Mouse (Mus musculus) layer of hippocampus, postnatal 36 days (tissue): ENCODE measurements around the gene Anp32a. TPM values are rescaled to one million over a fixed set of nuclear protein-coding genes. Genes with fewer than 3 reads are reported as not detected.
A peak's percentile ranks its signal among the peaks of the same experiment; 100 is the strongest.

Experiments
- DNase-seq, 2 experiments: peaks; one replicate each; pipeline ENCODE4 v3.0.0; 2022
- total RNA-seq, 2 experiments: library from RNA; stranded (reverse); gene quantifications; 2 replicates each; pipeline ENCODE4 v1.2.3; 2021

Gene Anp32a
- total RNA-seq, 2 experiments from 2014 or later = 334 to 351 TPM

DNA sequence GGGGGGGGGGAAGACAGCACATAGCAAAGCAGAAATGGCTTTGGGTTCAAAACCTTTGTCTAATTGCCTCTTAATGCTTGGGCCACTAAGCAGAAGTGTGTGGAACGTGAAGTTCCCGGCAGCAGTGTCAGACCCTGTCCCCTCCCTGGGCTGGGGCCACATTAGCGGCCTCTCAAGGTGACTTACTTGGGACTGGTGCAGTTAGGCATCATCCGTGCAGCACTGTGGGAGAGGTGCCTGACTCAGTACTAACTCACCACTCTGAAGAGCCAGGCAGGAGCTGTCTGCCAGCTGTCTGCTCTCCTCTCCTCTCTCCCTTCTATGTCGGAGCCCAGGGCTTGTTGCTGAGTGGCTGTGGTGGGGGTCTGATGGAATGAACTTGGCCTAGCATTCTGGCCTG lies 6.1 kb downstream of the Anp32a start:
- no peak for DNase-seq

DNA sequence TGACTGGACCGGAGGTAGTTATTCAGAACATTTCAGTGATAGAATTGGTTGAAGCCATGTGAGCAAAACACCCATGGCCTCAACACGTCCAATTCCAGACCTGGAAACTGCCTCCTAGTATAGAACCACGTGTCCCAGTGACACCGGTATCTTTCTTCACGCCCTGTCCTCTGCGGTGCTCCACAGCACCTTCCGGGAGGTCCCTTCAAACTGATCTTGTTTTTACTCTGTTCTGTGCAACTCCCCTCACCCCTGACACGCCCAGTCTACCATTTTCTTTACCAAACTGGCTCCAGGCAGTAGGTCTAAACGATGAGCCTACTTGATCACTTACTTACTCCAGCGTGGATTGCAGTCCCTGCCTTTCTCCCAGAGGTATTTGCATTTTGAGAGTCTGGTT lies 7.0 kb downstream of the Anp32a start:
- no peak for DNase-seq

DNA sequence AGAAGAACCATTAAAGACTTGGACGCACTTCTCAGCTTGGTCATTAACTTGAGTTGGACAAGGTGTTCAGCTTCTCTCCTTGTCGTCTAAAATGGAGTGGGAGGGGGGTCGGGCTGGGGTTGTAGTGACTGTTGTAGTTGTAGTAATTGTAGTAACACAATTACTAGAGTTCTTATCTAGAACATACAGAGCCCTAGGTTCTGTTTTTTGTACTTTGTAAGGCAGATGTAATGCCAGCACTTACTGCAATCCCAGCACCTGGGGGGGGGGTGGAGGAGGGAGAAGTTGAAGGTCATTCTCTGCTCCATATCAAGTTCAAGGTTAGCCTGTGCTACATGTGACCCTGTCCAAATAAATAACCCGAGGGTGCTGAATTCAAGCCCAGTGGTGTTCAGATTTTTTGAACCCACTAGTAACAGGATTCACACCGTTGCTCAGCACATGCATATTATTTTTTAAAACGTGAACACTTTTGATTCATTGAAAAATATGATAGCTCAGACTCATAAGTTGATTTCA lies 7.4 kb downstream of the Anp32a start:
- DNase-seq = no peak

DNA sequence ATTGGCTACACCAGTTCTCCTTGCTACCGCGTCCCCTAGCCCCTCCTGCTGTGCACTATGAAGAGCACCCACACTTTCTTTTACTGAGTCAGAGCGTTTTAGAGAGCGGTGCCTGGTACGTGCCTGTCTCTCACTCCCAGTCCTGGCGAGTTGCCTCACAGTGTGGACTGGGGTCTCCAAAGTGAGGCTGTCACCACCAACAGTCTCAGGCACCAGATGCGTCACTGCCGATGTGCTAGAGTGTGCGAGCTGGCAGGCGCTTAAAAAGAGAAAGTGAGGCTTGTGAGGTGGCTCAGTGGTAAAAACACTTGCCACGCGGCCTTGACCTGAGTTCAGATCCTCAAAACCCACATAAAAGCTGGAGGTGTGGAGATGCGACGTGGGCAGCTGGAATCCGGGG lies 8.2 kb downstream of the Anp32a start:
- DNase-seq = no peak

DNA sequence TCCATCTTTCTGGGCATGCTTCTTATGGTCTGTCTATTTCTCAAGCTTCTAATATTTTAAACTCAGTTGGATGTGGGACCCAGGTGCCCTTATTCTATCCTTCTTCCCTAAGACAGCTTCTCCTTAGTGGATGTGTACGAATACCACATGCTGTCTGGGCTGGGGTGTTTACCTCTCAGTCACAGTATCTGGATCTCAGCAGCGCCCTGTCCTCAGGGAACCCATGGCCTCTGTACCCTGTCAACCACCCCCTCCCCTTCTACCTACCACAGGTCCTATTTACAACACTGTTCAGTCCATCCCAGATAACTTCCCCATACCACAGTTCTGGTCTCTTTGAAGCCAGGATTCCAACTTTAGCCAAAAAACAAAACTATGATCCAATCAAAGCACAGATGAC lies 9.6 kb downstream of the Anp32a start:
- no peak for DNase-seq

DNA sequence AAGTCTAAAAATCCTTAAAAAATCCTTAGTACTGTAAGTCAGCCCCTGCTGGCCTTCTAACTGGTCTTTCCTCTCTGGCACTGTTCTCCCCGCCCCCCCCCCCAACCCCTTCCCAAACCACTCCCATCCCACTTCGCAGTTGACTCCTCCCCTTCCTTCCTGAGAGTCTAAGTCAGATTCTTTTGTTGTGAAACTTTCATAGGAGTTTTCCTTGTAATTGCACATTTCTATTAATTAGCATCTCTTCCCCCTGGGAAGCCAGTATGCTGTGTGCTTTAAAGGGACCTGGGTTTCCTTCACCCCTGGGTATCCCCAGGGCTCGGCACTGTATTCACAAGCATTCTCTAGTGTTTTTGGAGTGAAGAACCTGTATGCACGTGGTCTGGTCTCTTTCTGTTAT lies 10.1 kb downstream of the Anp32a start:
- no peak for DNase-seq

DNA sequence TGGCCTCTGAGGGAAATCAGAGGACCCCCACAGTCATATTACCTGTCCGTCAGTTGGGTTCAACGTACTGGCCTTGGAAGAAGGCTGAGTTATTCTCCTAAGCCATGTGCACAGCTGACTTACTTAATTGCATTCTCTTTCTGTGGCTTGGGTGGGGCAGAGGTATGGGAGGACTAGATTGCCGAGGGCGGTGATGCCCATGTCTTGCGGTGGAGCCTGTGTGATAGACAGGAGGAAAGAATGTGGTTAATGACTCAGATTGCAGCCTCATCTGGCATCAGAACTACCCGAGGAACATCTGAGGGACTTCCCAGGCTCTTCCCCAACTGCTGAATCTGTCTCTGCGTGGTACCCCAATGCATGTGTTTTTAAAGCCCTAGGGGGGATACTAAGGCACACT lies 12.7 kb downstream of the Anp32a start:
- DNase-seq = no peak

DNA sequence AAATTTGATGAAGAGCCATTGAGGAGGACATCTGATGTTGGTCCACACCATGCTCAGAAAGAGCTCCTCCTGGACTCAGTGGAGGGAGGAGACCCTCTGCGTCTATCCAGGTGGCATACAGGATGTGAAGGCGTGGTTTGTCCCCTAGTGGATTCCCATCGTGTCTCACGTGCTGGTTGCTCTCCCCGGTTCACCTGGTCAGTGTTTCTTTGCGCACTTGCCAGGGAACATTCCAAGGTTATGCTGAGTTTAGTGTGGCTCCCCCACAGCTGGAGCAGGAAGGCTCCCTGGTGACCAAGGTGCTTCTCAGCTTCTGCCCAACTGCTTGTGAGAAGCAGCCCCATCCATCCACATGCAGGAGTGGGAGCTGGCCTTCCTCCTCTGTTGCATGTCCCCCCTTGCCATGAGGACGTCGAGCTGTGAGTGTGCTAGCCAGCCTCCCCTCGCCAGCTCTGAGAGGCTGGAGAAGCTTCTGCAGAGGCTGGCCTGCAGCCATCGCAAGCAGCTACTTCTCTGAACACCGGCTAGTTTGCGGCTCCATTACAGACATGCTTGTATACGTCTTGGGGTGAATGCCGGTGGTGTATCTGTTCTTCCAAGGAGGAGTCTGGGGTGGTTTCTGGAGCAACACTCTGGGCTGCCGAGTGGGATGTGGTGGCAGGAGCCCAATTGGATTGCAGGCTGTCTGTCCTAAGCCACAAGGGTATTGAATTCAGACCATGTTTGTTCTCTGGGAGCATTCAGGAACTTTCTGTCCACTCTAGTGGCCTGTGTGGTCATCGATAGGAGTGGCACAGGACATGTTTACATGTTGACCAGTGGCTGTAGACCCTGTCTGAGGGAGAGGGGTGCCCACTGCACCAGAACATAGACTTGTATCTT lies 14.0 kb downstream of the Anp32a start:
- no peak for DNase-seq

DNA sequence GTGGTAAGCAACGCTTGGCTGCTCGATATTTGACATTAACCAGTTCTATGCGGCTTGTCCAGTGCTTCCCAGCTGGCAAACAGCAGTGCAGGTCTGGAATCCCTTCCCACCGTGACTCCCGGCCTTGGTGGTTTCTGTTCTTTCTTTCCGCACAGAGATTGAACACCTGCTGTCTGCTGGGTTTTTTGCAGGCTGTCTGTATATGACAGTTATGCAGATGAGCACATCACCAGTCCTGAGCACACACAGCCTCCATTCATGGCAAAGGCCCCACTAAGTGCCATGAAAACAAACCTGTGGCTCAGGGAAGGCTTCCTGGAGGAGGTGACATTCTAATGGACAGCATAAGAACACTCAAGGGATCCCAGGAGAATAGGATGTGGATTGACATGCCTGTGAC lies 14.7 kb downstream of the Anp32a start:
- no peak for DNase-seq

DNA sequence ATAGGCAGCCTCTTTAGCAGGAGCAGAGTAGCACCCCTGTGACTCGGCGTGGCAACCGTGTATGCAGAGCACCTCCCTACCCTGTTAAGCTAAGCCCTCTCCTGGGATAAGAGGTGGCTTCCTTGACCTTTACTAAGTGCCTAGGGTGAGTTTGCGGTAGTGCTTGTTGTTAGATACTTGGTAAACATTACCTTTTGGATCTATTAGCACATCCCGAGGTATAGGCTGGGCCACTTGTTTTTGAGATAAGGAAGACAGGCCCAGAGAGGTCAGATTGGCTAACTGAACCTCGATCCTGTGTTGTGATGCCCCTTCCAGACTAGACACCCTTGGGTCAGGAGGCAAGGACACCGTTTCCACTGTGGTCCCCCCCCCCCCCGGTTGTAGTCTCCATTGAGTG lies 16.5 kb downstream of the Anp32a start:
- DNase-seq = no peak

DNA sequence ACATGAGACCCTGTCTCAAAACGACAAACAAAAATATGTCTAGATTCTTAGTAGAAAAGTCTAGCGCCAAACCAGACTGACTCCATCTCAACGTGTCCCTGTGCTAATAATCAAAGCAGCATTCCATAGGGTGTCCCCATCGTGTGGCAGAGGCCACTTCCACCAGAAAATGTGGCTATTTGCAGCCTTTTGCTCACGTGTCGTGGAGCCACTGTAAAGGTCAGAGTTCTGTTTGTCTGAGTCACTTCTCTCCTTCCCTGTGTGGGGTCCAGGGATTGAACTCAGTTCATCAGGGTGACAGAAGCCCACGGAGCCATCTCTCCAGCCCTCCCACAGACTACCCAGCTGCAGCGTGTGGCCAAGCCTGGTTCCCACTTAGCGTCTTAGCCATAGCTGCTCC lies 17.8 kb downstream of the Anp32a start:
- no peak for DNase-seq

DNA sequence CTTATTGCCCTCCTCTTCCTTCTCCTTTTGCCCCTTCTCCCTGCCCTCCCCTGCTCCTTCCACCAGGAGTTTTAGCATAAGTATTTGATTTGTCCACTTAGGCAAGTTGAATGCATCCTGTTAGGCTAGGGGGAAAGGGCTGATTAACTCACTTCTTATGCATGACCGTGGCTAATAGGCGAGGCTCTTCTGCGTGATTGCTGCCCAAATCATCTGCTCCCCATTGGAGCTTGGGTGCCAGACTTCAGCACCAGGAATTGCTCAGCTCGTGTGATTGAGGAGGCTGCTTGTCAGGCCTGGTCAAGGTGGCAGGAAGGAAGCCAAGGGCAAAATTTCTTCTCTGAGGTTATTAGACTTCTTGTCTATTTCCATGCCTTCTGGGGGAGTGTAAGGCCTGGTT lies 19.8 kb downstream of the Anp32a start:
- DNase-seq = no peak

DNA sequence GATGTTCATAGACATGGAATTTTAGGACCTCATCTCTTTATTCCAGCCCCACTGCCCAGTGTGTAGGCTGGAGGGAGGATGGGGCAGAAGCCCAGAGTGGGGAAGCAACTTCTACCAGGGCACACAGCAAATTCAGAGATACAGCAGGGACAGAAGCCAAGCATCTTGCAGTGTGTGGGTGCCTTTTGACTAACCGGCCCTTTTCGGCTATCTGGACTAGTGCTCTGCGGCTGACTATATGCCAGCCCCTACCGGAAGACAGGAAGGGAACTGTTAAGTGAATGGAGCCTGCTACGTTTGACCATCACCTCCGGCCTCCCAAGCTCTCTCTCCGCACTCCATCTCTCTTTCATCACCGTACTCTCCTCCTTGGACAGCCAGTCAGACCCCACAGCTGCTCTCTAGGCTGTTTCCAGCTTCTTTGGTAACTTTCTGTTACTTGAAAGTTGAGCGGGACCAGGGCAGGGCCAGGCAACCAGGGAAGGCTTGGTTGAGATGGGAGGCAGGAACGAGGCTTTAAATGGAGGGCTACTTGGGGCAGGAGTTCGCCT lies 21.8 kb downstream of the Anp32a start:
- DNase-seq = no peak

DNA sequence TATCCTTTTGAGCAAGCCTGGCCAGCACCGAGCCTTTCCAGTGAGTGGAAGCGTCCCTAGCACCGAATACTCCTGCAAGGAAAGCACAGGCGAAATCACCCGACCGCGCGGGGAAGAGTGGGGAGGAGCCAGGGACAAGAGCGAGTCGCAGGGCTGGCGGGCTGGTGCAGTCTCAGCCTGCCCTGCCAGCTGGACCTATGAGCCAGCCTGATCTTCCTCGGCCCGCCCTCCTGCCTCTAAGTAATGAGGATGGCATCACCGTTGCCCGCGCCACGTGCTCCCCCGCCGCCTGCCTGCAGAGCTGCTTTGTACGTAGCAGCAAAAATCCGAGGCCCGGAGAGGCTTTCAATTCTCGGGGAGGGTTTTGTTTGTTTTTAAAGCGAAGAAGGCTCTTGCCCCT lies 22.5 kb downstream of the Anp32a start:
- peak; percentile 86 to 87 for DNase-seq

DNA sequence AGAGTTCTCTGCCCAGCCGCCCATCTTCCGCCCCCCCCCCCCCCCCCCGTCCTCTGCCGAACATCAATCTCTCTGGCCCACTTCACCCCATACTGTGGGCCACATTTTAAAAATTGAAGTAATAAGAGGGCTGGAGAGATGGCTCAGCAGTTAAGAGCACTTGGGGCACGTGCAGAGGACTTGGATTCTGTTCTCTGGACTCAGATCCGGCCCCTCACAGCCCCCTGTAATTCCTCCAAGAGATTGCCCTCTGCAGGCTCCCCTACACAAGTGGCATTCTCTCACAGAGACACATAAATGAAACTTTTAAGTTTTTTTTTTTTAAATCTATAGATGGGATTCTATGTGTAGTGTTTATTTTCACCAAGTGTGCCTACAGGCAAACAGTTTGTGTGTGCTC lies 23.1 kb downstream of the Anp32a start:
- DNase-seq = no peak

DNA sequence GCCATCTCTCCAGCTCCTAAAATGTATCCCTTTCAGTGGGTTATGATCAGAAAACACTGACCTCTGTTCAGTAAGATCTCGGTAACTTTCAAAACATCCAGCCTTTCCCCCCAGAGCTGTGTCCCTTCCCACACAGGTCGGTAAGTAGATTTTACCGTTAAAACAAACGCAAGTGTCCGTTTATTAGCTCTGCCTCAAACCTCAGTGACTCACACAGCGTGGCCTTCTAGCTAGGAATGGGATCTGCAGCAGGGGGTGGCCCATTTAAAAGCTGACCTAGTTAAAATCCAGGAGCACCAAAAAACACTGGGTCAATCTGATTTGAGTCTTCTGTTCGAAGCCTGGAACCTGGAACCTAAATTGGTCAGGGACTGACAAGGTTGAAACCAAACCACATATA lies 23.7 kb downstream of the Anp32a start:
- no peak for DNase-seq

DNA sequence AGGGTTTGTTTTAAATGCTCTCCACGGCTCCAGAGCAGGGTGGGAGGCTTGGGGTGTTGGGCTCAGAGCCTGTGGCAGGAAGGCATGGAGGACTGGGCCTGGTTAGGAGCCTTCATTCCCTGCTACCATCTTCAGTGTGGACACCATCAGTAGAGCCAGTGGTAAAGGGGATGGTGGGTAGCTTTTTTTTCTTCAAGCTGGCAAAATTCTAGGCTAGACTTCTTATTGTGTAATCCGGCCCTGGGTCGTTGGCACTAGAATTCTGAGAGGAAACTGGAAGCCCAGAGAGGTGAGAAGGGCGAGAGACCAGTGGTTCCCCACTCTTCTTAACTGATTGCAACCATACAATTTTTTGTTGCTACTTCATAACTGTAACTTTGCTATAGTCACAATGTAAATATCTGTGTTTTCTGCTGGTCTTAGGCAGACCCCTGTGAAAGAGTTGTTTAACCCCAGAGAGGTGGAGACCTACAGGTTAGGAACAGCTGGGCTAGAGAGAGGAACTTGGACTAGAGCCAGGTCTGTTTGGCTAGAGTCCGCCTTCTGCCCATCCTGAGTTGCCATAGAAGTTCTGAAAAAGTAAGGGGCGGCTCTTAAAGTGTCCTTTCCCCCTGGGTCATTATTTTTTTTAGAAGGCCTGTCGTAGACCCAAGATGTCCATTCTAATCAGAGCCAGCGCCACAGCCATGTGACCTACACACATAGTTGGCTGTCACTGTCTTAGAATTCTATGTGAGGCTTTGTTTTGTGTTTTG lies 24.4 kb downstream of the Anp32a start:
- no peak for DNase-seq

DNA sequence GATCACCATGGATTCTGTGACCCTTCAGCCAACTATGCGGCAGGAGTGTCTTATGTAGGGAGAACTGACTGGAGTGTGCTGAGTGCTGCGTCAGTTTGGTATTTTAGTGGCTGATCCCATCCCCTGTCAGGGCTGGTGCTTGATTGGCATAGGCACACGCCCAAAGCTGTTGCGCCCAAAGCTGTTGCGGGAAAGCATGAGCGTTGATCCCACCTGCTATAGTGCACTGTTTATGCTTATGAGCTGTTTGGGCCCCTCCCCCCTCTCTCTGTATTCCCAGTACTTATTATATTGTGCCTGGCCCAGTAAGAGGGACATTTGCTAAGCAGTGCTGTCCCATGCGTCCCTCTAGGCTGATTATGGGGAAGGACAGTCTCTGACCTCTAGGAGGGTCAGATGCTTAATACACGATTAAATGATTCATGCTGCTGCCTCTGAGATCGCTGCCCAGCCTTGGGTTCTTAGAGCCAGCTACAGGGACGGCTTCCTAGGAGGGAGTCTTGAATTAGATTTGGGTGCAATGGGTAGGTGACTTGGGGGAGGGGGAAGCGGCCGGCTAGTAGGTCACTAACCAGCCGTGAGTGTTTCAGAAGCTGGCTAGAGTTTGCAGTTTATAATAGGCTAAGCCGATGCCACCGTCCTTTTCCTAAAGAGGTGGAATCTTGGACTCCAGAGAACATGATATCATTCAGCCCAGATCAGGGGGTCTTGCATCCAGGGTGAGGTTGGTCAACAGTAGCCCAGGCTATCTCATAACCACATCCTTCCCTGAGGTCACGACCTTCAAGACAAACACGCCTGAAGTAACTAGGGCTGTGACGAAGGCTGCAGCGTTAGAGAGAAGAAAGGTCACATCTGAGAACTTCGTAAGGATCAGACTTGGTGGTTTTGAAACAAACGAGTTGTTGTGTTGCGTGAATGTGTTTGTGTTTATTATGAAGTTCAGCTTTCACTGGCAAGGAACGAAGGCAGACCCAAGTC lies 25.7 kb downstream of the Anp32a start:
- DNase-seq = no peak

DNA sequence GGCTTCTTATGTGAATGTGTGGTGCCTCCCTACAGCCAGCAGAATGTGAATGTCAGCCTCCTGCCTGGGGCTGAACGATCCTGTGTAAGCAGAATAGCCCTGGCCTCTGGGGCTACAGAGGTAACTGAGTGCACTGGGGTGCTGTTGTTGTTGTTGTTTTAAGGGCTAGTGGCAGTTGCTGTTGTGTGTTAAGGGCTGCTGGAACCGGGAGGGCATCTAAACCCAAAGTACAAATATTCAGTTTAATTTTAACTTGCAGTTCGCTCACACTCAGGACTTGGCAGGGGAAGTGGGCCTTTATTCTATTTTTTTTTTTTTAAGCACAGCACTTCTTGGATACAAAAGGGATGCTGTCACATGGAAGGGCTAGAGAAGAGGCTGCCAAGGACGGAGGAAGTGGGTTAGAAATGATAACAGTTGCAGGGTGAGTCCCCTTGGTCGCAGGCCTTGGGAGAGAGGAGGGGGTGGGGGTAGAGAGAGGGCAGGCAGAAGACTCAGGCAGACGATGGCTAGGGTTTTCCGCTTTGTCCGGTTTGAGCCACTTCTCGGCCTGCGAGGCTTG lies 26.5 kb downstream of the Anp32a start:
- no peak for DNase-seq

DNA sequence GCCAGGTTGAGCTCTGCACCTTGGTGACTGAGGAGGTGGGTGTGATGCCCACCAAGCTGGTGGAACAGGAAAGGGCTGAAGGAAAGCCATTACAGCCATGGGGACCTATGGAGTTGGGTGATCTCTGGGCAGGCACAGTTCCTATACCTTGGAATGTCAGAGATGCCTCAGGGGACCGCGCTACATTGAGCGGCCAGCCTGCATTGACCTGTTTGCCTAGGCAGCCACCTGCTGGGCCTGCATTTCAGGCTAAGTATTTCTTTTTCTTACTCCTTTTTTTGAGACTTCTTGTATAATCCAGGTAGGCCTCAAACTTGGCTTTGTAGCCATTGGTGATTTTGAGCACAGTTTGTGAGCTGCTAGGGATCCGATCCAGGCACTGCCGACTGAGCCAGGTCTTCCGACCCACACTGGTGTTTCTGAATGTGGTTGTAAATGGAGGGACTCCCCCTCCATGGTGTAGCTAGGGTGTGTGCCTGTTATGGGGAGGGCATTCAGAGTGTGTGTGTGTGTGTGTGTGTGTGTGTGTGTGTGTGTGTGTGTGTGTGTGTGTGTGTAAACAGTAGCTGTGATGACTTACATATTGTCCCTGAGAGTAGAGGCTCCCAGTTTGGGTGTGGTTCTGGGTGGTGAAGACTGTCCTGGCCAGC lies 27.3 kb downstream of the Anp32a start:
- no peak for DNase-seq

DNA sequence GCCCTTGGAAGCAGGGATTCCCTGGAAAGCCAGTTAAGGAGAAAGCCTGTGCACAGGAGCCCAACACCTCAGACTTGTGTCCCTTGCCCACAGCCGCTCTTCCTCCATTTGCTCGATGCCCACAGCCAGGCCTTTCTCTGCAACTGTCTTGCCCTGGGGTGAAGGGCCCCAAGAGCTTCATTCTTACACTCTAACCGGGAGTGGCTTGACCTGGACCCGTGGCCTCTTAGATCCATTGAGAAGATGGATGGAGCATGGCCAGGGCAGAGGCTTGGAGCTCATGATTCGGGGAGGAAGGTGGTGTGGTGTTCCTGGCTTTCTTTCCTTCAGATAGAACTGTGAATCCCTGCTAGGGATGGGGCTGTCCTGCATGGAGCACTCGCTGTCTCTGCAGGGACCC lies 28.1 kb downstream of the Anp32a start:
- DNase-seq = no peak
